In genomic region chr12:25083260-25084178, GRCm38 (mm10) we compare ENCODE assay signal across 11 mouse cellular contexts. TPM values are rescaled to one million over a fixed set of nuclear protein-coding genes. Genes with fewer than 3 reads are reported as not detected.
DNase-seq lines count a peak whose midpoint lies in the region; ATAC-seq and TF ChIP-seq lines count a peak whose summit lies in the region.
"Had no signal": no experiment of that assay in that cellular context is flagged by ENCODE, and none has a peak within 500 bp of the region (broad histone marks: within the 10 kb centered on the region; RNA-seq: fewer than 3 reads in every experiment).

No protein-coding gene starts in this region.

- H3K4me2 ChIP-seq in heart, postnatal 0 days (ENCODE audit: low read depth, low read length), result peak overlapping the region; percentile 38
- peak overlapping the region; percentile 10; the same call in 1 of the 2 replicates for H3K4me2 ChIP-seq in hindbrain, postnatal 0 days (ENCODE audit: low read depth, low read length)
- 0 out of 2 replicates have a peak overlapping the region, but pooled peaks have one; percentile 8 for H3K4me2 ChIP-seq in stomach, postnatal 0 days (replicated peaks; ENCODE audit: low read depth)

- no peak for DNase-seq in heart, postnatal 0 days (ENCODE audit: low spot score)
- no peak for DNase-seq in heart, adult 18-20 months
- no peak for DNase-seq in spleen, adult 2 months (ENCODE audit: low read depth in 1 of 2, low spot score in 2 of 2)
- DNase-seq in spleen, postnatal 14 days (ENCODE audit: low spot score in 2 of 2), result no peak
- peak; percentile 42 for DNase-seq in hindbrain, postnatal 0 days (ENCODE audit: low spot score)
- DNase-seq in stomach, postnatal 0 days (ENCODE audit: low spot score), result no peak
- no peak for DNase-seq in adrenal gland, postnatal 14 days
- DNase-seq: lung, postnatal 14 days; spleen, adult 18-20 months had no signal

- no peak overlapping the region for H3K4me3 ChIP-seq in heart, postnatal 0 days (ENCODE audit: low read depth, low read length)
- no peak overlapping the region for H3K4me3 ChIP-seq in spleen, adult 2 months (ENCODE audit: extremely low read depth, insufficient read depth, insufficient read length)
- H3K4me3 ChIP-seq in hindbrain, postnatal 0 days (ENCODE audit: low read length), result no peak overlapping the region
- no peak overlapping the region for H3K4me3 ChIP-seq in stomach, postnatal 0 days (ENCODE audit: low read depth, low read length)
- H3K4me3 ChIP-seq: myocyte had no signal

- no peak overlapping the region for H3K9ac ChIP-seq in heart, postnatal 0 days (replicated peaks; ENCODE audit: low read depth, low read length)
- no peak overlapping the region for H3K9ac ChIP-seq in hindbrain, postnatal 0 days (replicated peaks; ENCODE audit: low read length)
- no peak overlapping the region for H3K9ac ChIP-seq in stomach, postnatal 0 days (ENCODE audit: low read length)

- TF ChIP-seq POLR2A in spleen, adult 2 months (IDR thresholded peaks at IDR 0.05; ENCODE audit: low read depth, low read length), result no peak

- no peaks in the 10 kb centered on the region for H3K9me3 ChIP-seq in heart, postnatal 0 days (replicated peaks; ENCODE audit: control insufficient read depth, low read length)
- no peaks in the 10 kb centered on the region for H3K9me3 ChIP-seq in hindbrain, postnatal 0 days (ENCODE audit: low read length)
- no peaks in the 10 kb centered on the region for H3K9me3 ChIP-seq in stomach, postnatal 0 days (ENCODE audit: control insufficient read depth, low read length)

- no peak overlapping the region for H3K27ac ChIP-seq in heart, postnatal 0 days (ENCODE audit: low read depth)
- H3K27ac ChIP-seq in spleen, adult 2 months (ENCODE audit: insufficient read depth, low read length), result 0 out of 2 replicates have a peak overlapping the region, but pooled peaks have one; percentile 15
- no peak overlapping the region for H3K27ac ChIP-seq in hindbrain, postnatal 0 days
- no peak overlapping the region for H3K27ac ChIP-seq in stomach, postnatal 0 days (replicated peaks)

- no peaks in the 10 kb centered on the region for H3K36me3 ChIP-seq in heart, postnatal 0 days (replicated peaks; ENCODE audit: control insufficient read depth, insufficient read depth, low read length)
- H3K36me3 ChIP-seq in spleen, adult 2 months (ENCODE audit: control insufficient read depth, insufficient read depth, low read length), result no peaks in the 10 kb centered on the region
- H3K36me3 ChIP-seq in hindbrain, postnatal 0 days (ENCODE audit: insufficient read depth, low read length), result no peaks in the 10 kb centered on the region
- H3K36me3 ChIP-seq in stomach, postnatal 0 days (ENCODE audit: control insufficient read depth, insufficient read depth, low read length), result no peaks in the 10 kb centered on the region

- no peaks in the 10 kb centered on the region for H3K27me3 ChIP-seq in heart, postnatal 0 days (ENCODE audit: control insufficient read depth, insufficient read depth, low read length)
- H3K27me3 ChIP-seq in spleen, adult 2 months (ENCODE audit: control insufficient read depth, insufficient read depth, low read length), result no peaks in the 10 kb centered on the region
- H3K27me3 ChIP-seq in hindbrain, postnatal 0 days (ENCODE audit: insufficient read depth, low read length), result no peaks in the 10 kb centered on the region
- H3K27me3 ChIP-seq in stomach, postnatal 0 days (ENCODE audit: control insufficient read depth, insufficient read depth, low read length), result no peaks in the 10 kb centered on the region

- no peak for TF ChIP-seq CTCF in heart, postnatal 0 days (IDR thresholded peaks at IDR 0.05; ENCODE audit: low read depth)
- no peak for TF ChIP-seq CTCF in spleen, adult 2 months (IDR thresholded peaks at IDR 0.05; ENCODE audit: extremely low read depth, insufficient read depth, insufficient read length, insufficient replicate concordance)
- no peak for TF ChIP-seq CTCF in hindbrain, postnatal 0 days (IDR thresholded peaks at IDR 0.05; ENCODE audit: low read depth)
- no peak for TF ChIP-seq CTCF in stomach, postnatal 0 days (IDR thresholded peaks at IDR 0.05; ENCODE audit: low read depth)

- no peak for TF ChIP-seq EP300 in heart, postnatal 0 days (IDR thresholded peaks at IDR 0.05; ENCODE audit: low read depth)
- no peak for TF ChIP-seq EP300 in stomach, postnatal 0 days (optimal IDR thresholded peaks at IDR 0.05)

- WGBS in heart, postnatal 0 days, result 32% methylated on average over 26 of the region's 26 CpGs
- 74% methylated on average over 26 of the region's 26 CpGs for WGBS in spleen, adult 2 months
- 28% methylated on average over 26 of the region's 26 CpGs for WGBS in hindbrain, postnatal 0 days
- WGBS in stomach, postnatal 0 days, result 42% methylated on average over 26 of the region's 26 CpGs

- peak; percentile 53; the same call in 1 of the 2 replicates for ATAC-seq in heart, postnatal 0 days (ENCODE audit: insufficient read depth, low read depth)
- peak; percentile 47; the same call in 1 of the 2 replicates for ATAC-seq in hindbrain, postnatal 0 days
- ATAC-seq in stomach, postnatal 0 days (ENCODE audit: low FRiP score, low TSS enrichment), result 0 out of 2 replicates have a peak, but pooled peaks have one; percentile 58
- no peak for ATAC-seq in frontal cortex, adult (ENCODE audit: low TSS enrichment)

- peaks cover 11% of the 10 kb centered on the region; the same call in 1 of the 2 replicates for H3K4me1 ChIP-seq in heart, postnatal 0 days (ENCODE audit: control insufficient read depth, insufficient read depth)
- H3K4me1 ChIP-seq in spleen, adult 2 months (ENCODE audit: control insufficient read depth, insufficient read depth, insufficient read length), result no peaks in the 10 kb centered on the region
- no peaks in the 10 kb centered on the region for H3K4me1 ChIP-seq in hindbrain, postnatal 0 days (ENCODE audit: insufficient read depth, low read length)
- H3K4me1 ChIP-seq in stomach, postnatal 0 days (replicated peaks; ENCODE audit: control insufficient read depth, insufficient read depth), result no peaks in the 10 kb centered on the region; the same call in 1 of the 2 replicates

RNA-seq across cellular contexts. Expression of gene Id2, which starts 13.4 kb away (rescaled TPM):
- total RNA-seq in heart, postnatal 0 days (2014; rRNA removed; ENCODE audit: low replicate concordance), result 57.7 and 83.7 TPM in 2 replicates
- polyA plus RNA-seq in heart, postnatal 0 days (2015; fragmentation: Nextera tagmentation; extraction: Ambion mirVana), result 131 and 136 TPM in 2 replicates
- 10 to 100 TPM in 1 of 2 experiments, 1 to 10 TPM in 1; 8.8 to 13.0 TPM for total RNA-seq in heart, adult 18-20 months (2021)
- polyA plus RNA-seq in spleen, adult 2 months (2012; rRNA removed), result 106 and 113 TPM in 2 replicates
- 202 and 242 TPM in 2 replicates for total RNA-seq in hindbrain, postnatal 0 days (2014; rRNA removed)
- 518 and 585 TPM in 2 replicates for polyA plus RNA-seq in hindbrain, postnatal 0 days (2015; fragmentation: Nextera tagmentation; extraction: Ambion mirVana)
- 315 and 330 TPM in 2 replicates for polyA plus RNA-seq in stomach, postnatal 0 days (2015; fragmentation: Nextera tagmentation; extraction: Ambion mirVana)
- total RNA-seq in adrenal gland, postnatal 14 days (2021), result 359 and 395 TPM in 2 replicates
